Mouse (Mus musculus): Measurements from ENCODE around the gene Zfp275. TPM values are rescaled to one million over a fixed set of nuclear protein-coding genes. Genes with fewer than 3 reads are reported as not detected.

Zfp275 gene
- 26.1 to 32.2 TPM (median 29.1 TPM) in 4 replicates for total RNA-seq (2023)

GRCm38 (mm10) chrX:73342483-73342895 is at the start of gene Zfp275:
Gene Zfp275, plus strand, starts transcription at chrX:73342621.

GRCm38 (mm10) chrX:73292876-73293275 is 49.5 kb upstream of the Zfp275 start, which contains the start of the genes Xlr5a and Xlr5c:
Gene Xlr5a, minus strand, starts transcription at chrX:73292976.
Gene Xlr5c, minus strand, starts transcription at chrX:73292976.

GRCm38 (mm10) chrX:73336740-73337139 is 5.7 kb upstream of the Zfp275 start, which contains the start of gene Gm45015:
Gene Gm45015, minus strand, starts transcription at chrX:73336840.

GRCm38 (mm10) chrX:73398636-73399035 is 56.2 kb downstream of the Zfp275 start, which contains the start of gene Gm18336:
Gene Gm18336, minus strand, starts transcription at chrX:73398736.

Other genes with a start within 250 kb of the Zfp275 start
- 0.18 to 4.4 TPM (median 1.8 TPM) in 4 replicates for gene Xlr3a, start 245.5 kb upstream of the Zfp275 start, total RNA-seq (2023)
- 0.21 to 0.40 TPM (median 0.27 TPM) in 3 of 4 replicates, not detected in the other for gene Gm14685, start 225.6 kb upstream of the Zfp275 start, total RNA-seq (2023)
- not detected in 4 replicates for gene Xlr5b, start 193.8 kb upstream of the Zfp275 start, total RNA-seq (2023)
- 0.19 TPM in 1 of 4 replicates, not detected in the others for gene DXBay18, start 193.2 kb upstream of the Zfp275 start, total RNA-seq (2023)
- gene Spin2d, start 165.6 kb upstream of the Zfp275 start, total RNA-seq (2023) = not detected in 4 replicates
- 10.5 to 33.8 TPM (median 14.1 TPM) in 4 replicates for gene Xlr3b, start 150.4 kb upstream of the Zfp275 start, total RNA-seq (2023)
- gene Xlr4b, start 128.3 kb upstream of the Zfp275 start, total RNA-seq (2023) = 30.2 to 40.7 TPM (median 39.6 TPM) in 4 replicates
- 12.5 to 13.9 TPM (median 12.7 TPM) in 4 replicates for gene F8a, start 114.3 kb upstream of the Zfp275 start, total RNA-seq (2023)
- 9.2 to 15.8 TPM (median 13.4 TPM) in 4 replicates for gene Xlr4c, start 99.5 kb upstream of the Zfp275 start, total RNA-seq (2023)
- not detected in 4 replicates for gene Xlr3c, start 77.2 kb upstream of the Zfp275 start, total RNA-seq (2023)
- not detected in 4 replicates for gene Xlr5a, start 49.6 kb upstream of the Zfp275 start, total RNA-seq (2023)
- not detected in 4 replicates for gene Xlr5c, start 49.6 kb upstream of the Zfp275 start, total RNA-seq (2023)
- gene Gm45015, start 5.8 kb upstream of the Zfp275 start, total RNA-seq (2023) = not detected in 4 replicates
- gene Gm18336, start 56.1 kb downstream of the Zfp275 start, total RNA-seq (2023) = not detected in 4 replicates
- gene Zfp92, start 68.5 kb downstream of the Zfp275 start, total RNA-seq (2023) = not detected in 4 replicates
- gene Trex2, start 92.7 kb downstream of the Zfp275 start, total RNA-seq (2023) = 0.61 TPM in 1 of 4 replicates, not detected in the others
- gene Haus7, start 116.4 kb downstream of the Zfp275 start, total RNA-seq (2023) = 18.3 to 22.6 TPM (median 21.1 TPM) in 4 replicates
- 0.44 to 0.89 TPM (median 0.83 TPM) in 3 of 4 replicates, not detected in the other for gene Bgn, start 141.0 kb downstream of the Zfp275 start, total RNA-seq (2023)
- not detected in 4 replicates for gene Atp2b3, start 160.5 kb downstream of the Zfp275 start, total RNA-seq (2023)